Mouse (Mus musculus) cortical plate, adult 2 months (tissue): ENCODE measurements at regions not wholly inside any gene's neighbourhood (a gene's known extent, or its start where the extent isn't known, plus 50 kb on each side); places are given as distances from the start of the nearest gene placed in this dataset.
"Not testable (repeated sequence)": the region's sequence is repeated elsewhere in the genome, so short reads cannot be mapped to it uniquely, and the experiment has no call there.

Experiments used
- H3K27ac ChIP-seq: fragments of 200-500 bp; 2 replicates; pipeline ENCODE4 v1.5.1; 2012; ENCODE audit warnings: low read length, control low read depth, inconsistent platforms; ENCODE audit not compliant: insufficient read depth
- H3K4me1 ChIP-seq: fragments of 200-500 bp; 2 replicates; pipeline ENCODE4 v1.6.1; 2011; ENCODE audit warnings: low read length; ENCODE audit not compliant: control insufficient read depth, insufficient read depth
- H3K4me3 ChIP-seq: fragments of 200-500 bp; 2 replicates; pipeline ENCODE4 v1.5.1; 2011; ENCODE audit warnings: mild to moderate bottlenecking, low read length, control low read depth; ENCODE audit not compliant: insufficient read depth
- CTCF ChIP-seq: fragments of 200-500 bp; IDR thresholded peaks from 2 replicates; pipeline ENCODE4 v1.5.1; 2011; ENCODE audit warnings: mild to moderate bottlenecking, control low read depth, low read length; ENCODE audit not compliant: insufficient read depth; ENCODE audit errors: extremely low read depth
- POLR2A ChIP-seq: fragments of 200-500 bp; IDR thresholded peaks from 2 replicates; pipeline ENCODE4 v1.6.1; 2011; ENCODE audit warnings: mild to moderate bottlenecking, low read length, control low read depth; ENCODE audit not compliant: insufficient read depth; ENCODE audit errors: extremely low read depth

DNA sequence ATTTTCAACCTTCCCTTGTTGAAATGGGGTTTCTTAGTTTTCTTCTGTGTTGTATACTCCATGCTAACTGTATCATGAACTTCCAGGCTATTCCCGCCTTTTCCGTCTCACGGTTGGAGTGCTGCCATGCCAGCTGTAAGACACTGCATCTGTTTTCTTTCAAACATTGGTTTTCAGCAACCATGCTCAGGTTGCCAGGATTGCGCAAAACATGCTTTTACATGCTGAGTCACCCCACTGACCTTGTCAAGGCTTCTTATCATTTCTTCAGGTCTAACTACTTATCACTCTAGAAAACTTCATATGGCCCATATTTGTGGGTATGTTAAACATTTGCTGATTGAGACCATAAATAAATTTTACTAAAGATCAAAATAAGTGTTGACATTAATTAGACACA is 551.2 kb downstream of the Tlr4 start:
- no peak for TF ChIP-seq POLR2A
- no peak for TF ChIP-seq CTCF
- no peak overlapping the region for H3K4me3 ChIP-seq
- H3K27ac ChIP-seq = no peak overlapping the region
- H3K4me1 ChIP-seq = no peaks in the 10 kb centered on the region

DNA sequence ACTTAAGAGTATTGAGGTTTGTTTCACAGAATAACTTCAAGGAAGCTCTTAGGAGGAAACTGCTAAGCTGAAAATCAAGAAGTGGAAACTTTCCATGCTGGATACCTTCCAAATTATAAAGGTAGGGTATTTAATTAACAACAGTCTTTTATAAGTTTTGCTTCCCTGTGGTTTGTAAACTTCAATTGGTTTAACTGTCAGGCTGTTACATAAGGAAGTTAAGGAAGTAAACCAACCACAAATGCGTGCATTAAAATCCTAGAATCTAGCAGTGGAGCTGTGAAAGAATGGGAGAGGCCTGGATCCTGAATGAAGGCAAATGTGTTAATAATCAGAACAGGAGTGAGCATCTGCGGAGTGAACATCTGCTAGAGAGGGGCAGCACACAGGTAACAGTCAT is 560.5 kb downstream of the Tlr4 start:
- Histone ChIP-seq H3K4me1 (no peaks in the 10 kb centered on the region), H3K4me3 (no peak overlapping the region), H3K27ac (no peak overlapping the region)
- TF ChIP-seq POLR2A = no peak
- no peak for TF ChIP-seq CTCF

DNA sequence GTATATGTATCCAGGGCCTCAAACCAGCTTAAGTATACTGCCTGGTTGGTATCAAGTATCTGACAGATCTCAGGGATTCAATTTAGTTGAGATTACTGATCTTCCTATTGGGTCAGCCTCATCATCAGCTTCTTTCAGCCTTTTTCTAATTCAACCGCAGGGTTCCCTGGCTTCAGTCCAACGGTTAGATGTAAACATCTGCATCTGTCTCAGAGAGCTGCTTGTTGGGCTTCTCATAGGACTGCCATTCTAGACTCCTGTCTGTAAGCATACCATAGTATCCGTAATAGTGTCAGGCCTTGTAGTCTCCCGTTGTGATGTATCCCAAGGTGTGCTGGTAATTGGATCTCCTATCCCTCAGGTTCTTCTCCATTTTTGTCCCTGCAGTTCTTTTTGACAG is 575.6 kb downstream of the Tlr4 start:
- no peak overlapping the region for H3K27ac ChIP-seq
- H3K4me3 ChIP-seq = no peak overlapping the region
- no peaks in the 10 kb centered on the region for H3K4me1 ChIP-seq
- TF ChIP-seq CTCF (no peak), POLR2A (no peak)

DNA sequence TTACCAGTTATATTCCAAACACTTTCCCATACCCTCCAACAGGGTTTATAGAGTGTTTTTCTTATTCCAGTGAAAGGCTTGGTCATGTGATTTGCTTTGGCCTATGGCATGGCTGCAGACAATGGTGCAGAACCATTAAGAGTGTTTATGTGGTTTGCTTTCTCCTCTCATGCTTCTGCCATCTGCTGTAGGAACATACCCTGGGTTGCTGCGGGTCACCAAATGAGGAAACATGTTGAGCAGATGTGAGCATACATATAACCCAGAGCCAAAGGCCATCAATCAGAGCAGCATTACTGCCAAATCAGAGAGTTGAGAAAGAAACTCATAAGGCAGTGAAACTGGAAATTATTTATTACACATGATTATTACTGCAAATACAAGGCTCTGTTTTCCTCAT is 596.7 kb downstream of the Tlr4 start:
- Histone ChIP-seq H3K4me3 (no peak overlapping the region), H3K4me1 (no peaks in the 10 kb centered on the region), H3K27ac (no peak overlapping the region)
- no peak for TF ChIP-seq POLR2A

DNA sequence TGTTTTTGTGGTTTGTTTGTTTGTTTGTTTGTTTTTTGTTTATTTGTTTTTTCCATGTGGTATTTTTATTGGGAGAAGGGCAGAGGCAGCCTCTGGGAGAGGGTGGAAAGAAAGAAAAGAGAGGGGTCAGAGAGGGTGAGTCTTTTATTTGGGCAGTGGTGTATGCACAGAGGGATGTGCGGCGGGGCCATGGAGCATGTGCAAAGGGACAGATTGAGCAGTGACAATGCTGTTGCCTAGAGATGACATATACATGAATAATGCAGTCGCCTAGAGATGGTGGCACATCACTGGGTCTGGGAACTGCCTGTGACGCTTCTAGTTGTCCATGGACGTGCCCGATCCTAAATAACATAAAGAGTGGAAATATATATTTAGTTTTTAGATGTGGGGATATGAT is 598.3 kb downstream of the Tlr4 start:
- H3K27ac ChIP-seq = no peak overlapping the region
- TF ChIP-seq POLR2A = no peak
- no peak for TF ChIP-seq CTCF
- H3K4me1 ChIP-seq = no peaks in the 10 kb centered on the region
- H3K4me3 ChIP-seq = no peak overlapping the region

DNA sequence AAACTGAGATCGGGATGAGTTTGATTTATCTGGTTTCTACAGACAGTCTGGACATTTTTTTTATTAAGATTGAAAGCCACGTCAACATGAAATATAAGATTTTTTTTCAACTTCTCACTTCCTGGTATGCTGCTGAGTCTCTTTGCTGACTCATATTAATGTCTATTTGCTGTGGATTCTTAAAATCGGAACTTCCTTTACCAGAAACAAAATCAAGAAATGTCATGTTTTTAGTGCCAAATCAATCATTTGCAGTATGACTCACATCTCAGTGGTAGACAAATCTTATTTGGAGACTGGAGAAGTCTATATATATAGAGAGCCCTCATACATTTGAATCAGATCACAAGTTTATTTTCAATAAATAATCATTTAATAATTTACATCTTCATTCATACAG is 620.5 kb downstream of the Tlr4 start:
- no peak for TF ChIP-seq CTCF
- TF ChIP-seq POLR2A = no peak
- H3K4me3 ChIP-seq = no peak overlapping the region

DNA sequence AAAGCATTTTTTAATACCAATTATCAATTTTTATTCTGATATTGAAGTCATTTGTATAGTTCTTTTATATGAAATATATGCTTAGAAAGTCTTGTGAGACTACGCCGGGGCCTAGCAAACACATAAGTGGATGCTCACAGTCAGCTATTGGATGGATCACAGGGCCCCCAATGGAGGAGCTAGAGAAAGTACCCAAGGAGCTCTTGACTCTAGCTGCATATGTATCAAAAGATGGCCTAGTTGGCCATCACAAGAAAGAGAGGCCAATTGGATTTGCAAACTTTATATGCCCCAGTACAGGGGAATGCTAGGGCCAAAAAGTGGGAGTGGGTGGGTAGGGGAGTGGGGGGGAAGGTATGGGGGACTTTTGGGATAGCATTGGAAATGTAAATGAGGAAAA is 632.5 kb downstream of the Tlr4 start:
- H3K4me3 ChIP-seq, H3K27ac ChIP-seq, H3K4me1 ChIP-seq: not testable (repeated sequence)

More for the DNA sequence above, 620.5 kb downstream of the Tlr4 start:
- H3K27ac ChIP-seq = no peak overlapping the region
- no peaks in the 10 kb centered on the region for H3K4me1 ChIP-seq

DNA sequence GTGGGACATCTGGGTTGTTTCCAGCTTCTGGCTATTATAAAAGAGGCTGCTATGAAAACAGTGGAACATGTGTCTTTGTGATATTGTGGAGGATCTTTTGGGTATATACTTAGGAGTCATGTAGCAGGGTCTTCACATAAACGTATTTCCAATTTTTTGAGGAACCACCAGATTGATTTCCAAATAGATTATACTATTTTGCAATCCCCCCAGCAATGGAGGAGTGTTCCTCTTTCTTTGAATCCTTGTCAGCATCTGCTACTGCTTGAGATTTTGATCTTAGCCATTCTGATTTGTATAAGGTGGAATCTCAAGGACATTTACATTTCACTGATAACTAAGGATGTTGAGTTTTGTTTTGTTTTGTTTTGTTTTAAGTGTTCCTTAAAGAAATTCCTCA is 645.6 kb downstream of the Tlr4 start:
- H3K4me3 ChIP-seq = no peak overlapping the region
- no peak overlapping the region for H3K27ac ChIP-seq
- TF ChIP-seq CTCF (no peak), POLR2A (no peak)
- no peaks in the 10 kb centered on the region for H3K4me1 ChIP-seq

DNA sequence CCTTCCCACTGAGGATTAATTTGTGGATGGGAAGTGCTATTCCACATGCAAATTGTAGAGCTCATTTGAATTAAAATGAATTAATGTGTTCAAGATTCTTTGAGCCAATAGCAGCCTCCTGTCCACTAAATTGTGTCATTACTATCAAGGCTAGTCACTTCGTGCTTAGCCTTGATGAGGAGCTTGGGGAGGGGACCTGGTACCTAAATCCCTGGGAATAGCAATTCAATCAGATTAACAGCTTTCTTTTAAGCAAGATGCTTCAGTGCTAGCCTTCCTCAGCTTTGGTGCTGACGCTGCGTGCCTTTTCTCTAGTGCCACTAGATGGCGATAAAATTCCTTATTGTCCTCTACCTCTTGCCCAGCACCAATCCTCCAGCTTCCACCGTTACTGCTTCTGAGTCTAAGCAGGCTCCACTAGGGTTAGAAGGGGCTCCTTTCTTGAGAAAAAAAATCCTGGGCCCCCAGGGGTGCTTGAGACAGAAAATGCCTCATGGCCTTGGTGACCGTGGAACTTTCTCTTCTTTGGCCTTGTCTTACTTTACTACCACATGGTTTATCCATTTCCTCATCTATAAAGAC is 650.0 kb downstream of the Tlr4 start:
- no peak overlapping the region for H3K4me3 ChIP-seq
- H3K27ac ChIP-seq = no peak overlapping the region
- H3K4me1 ChIP-seq = no peaks in the 10 kb centered on the region
- TF ChIP-seq CTCF (peak; percentile 85), POLR2A (no peak)

DNA sequence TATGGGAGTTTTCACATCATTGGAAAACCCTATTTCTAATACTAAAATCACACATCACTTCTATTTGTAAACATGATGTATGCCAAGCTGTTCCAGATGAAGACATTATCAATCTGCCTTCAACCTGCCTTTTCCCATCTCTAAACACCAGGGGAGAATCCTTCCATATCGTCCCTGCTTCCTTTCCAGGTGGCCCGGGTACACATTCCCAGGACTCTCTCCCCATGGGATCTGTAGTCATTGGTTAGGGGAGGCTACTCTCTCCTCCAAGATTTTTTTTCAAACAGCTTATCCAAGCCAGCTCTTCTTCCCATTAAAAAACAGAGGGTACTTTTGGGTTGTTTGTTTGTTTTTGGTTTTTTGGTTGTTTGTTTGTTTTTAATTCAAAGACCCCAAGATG is 650.7 kb downstream of the Tlr4 start:
- H3K27ac ChIP-seq = no peak overlapping the region
- TF ChIP-seq POLR2A (no peak), CTCF (no peak)
- H3K4me3 ChIP-seq = no peak overlapping the region
- no peaks in the 10 kb centered on the region for H3K4me1 ChIP-seq

DNA sequence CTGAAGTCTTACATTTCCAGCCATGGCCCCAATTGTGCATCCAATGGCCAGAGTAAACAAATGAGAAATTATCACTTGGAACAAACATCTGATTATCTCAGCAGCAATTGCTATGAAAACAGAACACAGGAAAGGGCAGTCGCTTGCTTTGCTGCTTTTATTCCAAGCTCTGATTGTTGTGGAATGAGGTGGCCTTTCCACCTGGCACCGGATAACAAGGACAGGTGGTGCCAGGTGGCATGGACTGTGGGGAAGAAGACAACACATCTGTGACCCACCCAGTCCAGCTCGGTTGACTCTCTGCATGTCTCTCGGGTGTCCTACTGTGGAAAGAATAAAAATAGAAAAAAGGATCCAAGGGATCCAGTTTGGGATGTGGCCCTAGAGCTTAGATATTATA is 694.9 kb downstream of the Tlr4 start:
- no peak overlapping the region for H3K4me3 ChIP-seq
- TF ChIP-seq CTCF = no peak
- TF ChIP-seq POLR2A = no peak
- no peak overlapping the region for H3K27ac ChIP-seq
- H3K4me1 ChIP-seq = no peaks in the 10 kb centered on the region
